Mouse (Mus musculus) G1E (cell line): ENCODE data around the gene Lrch1.

ENCODE experiments used
- CTCF ChIP-seq: IDR thresholded peaks from 2 replicates; pipeline ENCODE4 v1.5.1; 2012; ENCODE audit warnings: low read depth, low read length, inconsistent platforms, mixed read lengths
- GATA1 ChIP-seq: IDR thresholded peaks from 2 replicates; pipeline ENCODE4 v1.6.1; 2012; ENCODE audit warnings: borderline replicate concordance, low read length, inconsistent platforms, mixed read lengths
- POLR2AphosphoS5 ChIP-seq: IDR thresholded peaks from 2 replicates; pipeline ENCODE4 v1.6.1; 2012; ENCODE audit warnings: low read depth, low read length, inconsistent platforms; ENCODE audit not compliant: insufficient replicate concordance

GRCm38 (mm10) chr14:74859154-74859553 lies 88.5 kb downstream of the Lrch1 start:
- TF ChIP-seq CTCF (no peak), GATA1 (no peak), POLR2AphosphoS5 (no peak)
